Mouse (Mus musculus) left cerebral cortex, adult 2 months (tissue): ENCODE results near the gene Olfr1037. TPM values are rescaled to one million over a fixed set of nuclear protein-coding genes. Genes with fewer than 3 reads are reported as not detected.
"Not testable (repeated sequence)": the region's sequence is repeated elsewhere in the genome, so short reads cannot be mapped to it uniquely, and the experiment has no call there.

Experiments
- DNase-seq, 2 experiments: peaks; one replicate each; pipeline ENCODE4 v3.0.0; 2021 to 2022; ENCODE audit warnings: low spot score in 2 of 2, mixed read lengths in 1 of 2; ENCODE audit errors: extremely low spot score in 1 of 2
- H3K27ac ChIP-seq: fragments of 200-600 bp; 2 replicates; pipeline ENCODE4 v1.8.1; 2022
- H3K4me3 ChIP-seq: fragments of 200-600 bp; 2 replicates; pipeline ENCODE4 v1.8.1; 2022
- CTCF ChIP-seq: fragments of 200-600 bp; IDR thresholded peaks from 2 replicates; pipeline ENCODE4 v1.8.1; 2022; ENCODE audit warnings: antibody characterized with exemption, mild to moderate bottlenecking, moderate library complexity
- intact Hi-C: fragments of 180-260 bp; cut with DNase I; formaldehyde crosslinking; loops from one replicate; pipeline ENCODE4 v1.15.1; 2025
- long read RNA-seq, 2 experiments: library from polyadenylated mRNA; stranded (forward); transcript quantifications; one replicate each; pipeline ENCODE4 v2.0.0; 2021; ENCODE audit warnings: borderline mapping rate in 2 of 2
- total RNA-seq, 2 experiments: library from RNA; stranded (reverse); gene quantifications; 2 replicates each; pipeline ENCODE4 v1.2.3; 2021

Gene Olfr1037
- total RNA-seq: not detected
- long read RNA-seq, experiment 1: 0 reads
- long read RNA-seq, experiment 2: 0 reads

- no peak for DNase-seq
- intact Hi-C loops: no loop called here
- no peak within 1 kb of the TSS for H3K4me3 ChIP-seq
- TF ChIP-seq CTCF: no peak
- no peak within 1 kb of the TSS for H3K27ac ChIP-seq
Observed at GRCm38 (mm10) chr2:86087285-86087684, at the start of gene Olfr1037. Olfr1037 (minus strand) TSS chr2:86087385.

GRCm38 (mm10) chr2:86135828-86136227 is 48.6 kb upstream of the Olfr1037 start, which contains the start of gene Olfr1039:
Olfr1039 (minus strand) TSS chr2:86135928.
- Histone ChIP-seq H3K4me3 (no peak within 1 kb of the TSS), H3K27ac (no peak within 1 kb of the TSS)
- no peak for TF ChIP-seq CTCF
- no peak for DNase-seq
- intact Hi-C loops: no loop called here

GRCm38 (mm10) chr2:86080478-86080877 is 6.7 kb downstream of the Olfr1037 start:
- H3K4me3 ChIP-seq, DNase-seq, intact Hi-C loops, H3K27ac ChIP-seq: not testable (repeated sequence)

GRCm38 (mm10) chr2:86073692-86074091 is 13.5 kb downstream of the Olfr1037 start, which contains the start of gene Olfr1036:
Olfr1036 (plus strand) TSS chr2:86073992.
- intact Hi-C loops, DNase-seq, H3K4me3 ChIP-seq, H3K27ac ChIP-seq: not testable (repeated sequence)

GRCm38 (mm10) chr2:86070189-86070588 is 17.0 kb downstream of the Olfr1037 start:
- intact Hi-C loops: no loop called here
- Histone ChIP-seq H3K4me3 (no peak overlapping the region), H3K27ac (no peak overlapping the region)
- TF ChIP-seq CTCF: no peak
- DNase-seq: no peak

- intact Hi-C loops, DNase-seq, H3K27ac ChIP-seq, H3K4me3 ChIP-seq: not testable (repeated sequence)
Observed at GRCm38 (mm10) chr2:86063766-86064165, 23.4 kb downstream of the Olfr1037 start.

GRCm38 (mm10) chr2:86050777-86051176 is 36.4 kb downstream of the Olfr1037 start:
- H3K4me3 ChIP-seq, intact Hi-C loops, DNase-seq, H3K27ac ChIP-seq: not testable (repeated sequence)

- no peak for TF ChIP-seq CTCF
- no peak for DNase-seq
- intact Hi-C loops: no loop called here
- H3K27ac ChIP-seq: no peak within 1 kb of the TSS
- H3K4me3 ChIP-seq: no peak within 1 kb of the TSS
Observed at GRCm38 (mm10) chr2:86045561-86045960, 41.6 kb downstream of the Olfr1037 start, which contains the start of gene Olfr1034. Olfr1034 (plus strand) TSS chr2:86045861.

Other genes starting within 250 kb of the Olfr1037 start
- gene Olfr1019, start 241.9 kb downstream of the Olfr1037 start, total RNA-seq: not detected
- not detected for gene Olfr1020, start 240.4 kb downstream of the Olfr1037 start, total RNA-seq
- not detected for gene Olfr1022, start 218.8 kb downstream of the Olfr1037 start, total RNA-seq
- gene Olfr1023, start 201.7 kb downstream of the Olfr1037 start, total RNA-seq: not detected
- not detected for gene Olfr1024, start 182.3 kb downstream of the Olfr1037 start, total RNA-seq
- not detected for gene Olfr1025-ps1, start 172.2 kb downstream of the Olfr1037 start, total RNA-seq
- not detected for gene Olfr1026, start 165.8 kb downstream of the Olfr1037 start, total RNA-seq
- not detected for gene Olfr1028, start 136.9 kb downstream of the Olfr1037 start, total RNA-seq
- not detected for gene Olfr1029, start 113.5 kb downstream of the Olfr1037 start, total RNA-seq
- gene Olfr1030, start 108.1 kb downstream of the Olfr1037 start, total RNA-seq: not detected
- not detected for gene Olfr1031, start 97.1 kb downstream of the Olfr1037 start, total RNA-seq
- gene Olfr1032, start 81.8 kb downstream of the Olfr1037 start, total RNA-seq: not detected
- gene Olfr1033, start 66.8 kb downstream of the Olfr1037 start, total RNA-seq: not detected
- not detected for gene Olfr1034, start 41.5 kb downstream of the Olfr1037 start, total RNA-seq
- not detected for gene Olfr1036, start 13.4 kb downstream of the Olfr1037 start, total RNA-seq
- gene Olfr1039, start 48.5 kb upstream of the Olfr1037 start, total RNA-seq: not detected
- gene Olfr1040, start 59.3 kb upstream of the Olfr1037 start, total RNA-seq: not detected
- not detected for gene Olfr1042, start 74.5 kb upstream of the Olfr1037 start, total RNA-seq
- gene Olfr1043, start 80.1 kb upstream of the Olfr1037 start, total RNA-seq: not detected
- gene Olfr1044, start 90.4 kb upstream of the Olfr1037 start, total RNA-seq: not detected
- gene Olfr52, start 98.3 kb upstream of the Olfr1037 start, total RNA-seq: not detected
- gene Olfr1045, start 115.6 kb upstream of the Olfr1037 start, total RNA-seq: not detected
- gene Olfr1046, start 131.9 kb upstream of the Olfr1037 start, total RNA-seq: not detected
- gene Olfr1047, start 144.0 kb upstream of the Olfr1037 start, total RNA-seq: not detected
- gene Olfr1048, start 152.9 kb upstream of the Olfr1037 start, total RNA-seq: not detected
- not detected for gene Olfr1049, start 170.9 kb upstream of the Olfr1037 start, total RNA-seq
- gene Olfr1051, start 191.7 kb upstream of the Olfr1037 start, total RNA-seq: not detected
- not detected for gene Olfr1052, start 205.1 kb upstream of the Olfr1037 start, total RNA-seq
- not detected for gene Olfr1053, start 227.9 kb upstream of the Olfr1037 start, total RNA-seq
- not detected for gene Olfr1054, start 248.0 kb upstream of the Olfr1037 start, total RNA-seq